Mouse (Mus musculus) c-Kit-positive CD71-negative TER-119-negative erythroid progenitor cells, embryonic 14.5 days (primary cell): ENCODE measurements around the gene Spaca7.
"Not testable (repeated sequence)": the region's sequence is repeated elsewhere in the genome, so short reads cannot be mapped to it uniquely, and the experiment has no call there.

ENCODE experiments used
- DNase-seq: peaks from one replicate; pipeline ENCODE4 v3.0.0-alpha.2; 2013; ENCODE audit warnings: low read depth

Spaca7 gene

GRCm38 (mm10) chr8:12572814-12573534 is at the start of gene Spaca7:
Spaca7 (plus strand) TSS chr8:12573029.
- DNase-seq = no peak

GRCm38 (mm10) chr8:12524279-12524678 is 48.5 kb upstream of the Spaca7 start:
- no peak for DNase-seq

- DNase-seq = no peak
Observed at GRCm38 (mm10) chr8:12528659-12529058, 44.2 kb upstream of the Spaca7 start.

GRCm38 (mm10) chr8:12535617-12536016 is 37.2 kb upstream of the Spaca7 start:
- DNase-seq = no peak

- no peak for DNase-seq
Observed at GRCm38 (mm10) chr8:12536306-12536705, 36.5 kb upstream of the Spaca7 start.

- no peak for DNase-seq
Observed at GRCm38 (mm10) chr8:12545236-12545635, 27.6 kb upstream of the Spaca7 start.

- no peak for DNase-seq
Observed at GRCm38 (mm10) chr8:12545671-12546070, 27.2 kb upstream of the Spaca7 start.

- DNase-seq = no peak
Observed at GRCm38 (mm10) chr8:12547466-12548220, 25.2 kb upstream of the Spaca7 start.

- DNase-seq = no peak
Observed at GRCm38 (mm10) chr8:12548255-12548654, 24.6 kb upstream of the Spaca7 start.

GRCm38 (mm10) chr8:12548680-12549079 is 24.1 kb upstream of the Spaca7 start:
- DNase-seq = no peak

- DNase-seq = no peak
Observed at GRCm38 (mm10) chr8:12555515-12556145, 17.2 kb upstream of the Spaca7 start.

- DNase-seq = no peak
Observed at GRCm38 (mm10) chr8:12558786-12559185, 14.0 kb upstream of the Spaca7 start.

GRCm38 (mm10) chr8:12561403-12561960 is 11.3 kb upstream of the Spaca7 start:
- peak; percentile 22 for DNase-seq

- peak; percentile 13 for DNase-seq
Observed at GRCm38 (mm10) chr8:12564307-12564706, 8.5 kb upstream of the Spaca7 start.

- no peak for DNase-seq
Observed at GRCm38 (mm10) chr8:12565488-12565887, 7.3 kb upstream of the Spaca7 start.

- no peak for DNase-seq
Observed at GRCm38 (mm10) chr8:12566509-12566908, 6.3 kb upstream of the Spaca7 start.

- DNase-seq = no peak
Observed at GRCm38 (mm10) chr8:12576003-12576402, 3.2 kb downstream of the Spaca7 start.

- DNase-seq = no peak
Observed at GRCm38 (mm10) chr8:12576739-12577138, 3.9 kb downstream of the Spaca7 start.

- not testable (repeated sequence) for DNase-seq
Observed at GRCm38 (mm10) chr8:12579339-12579999, 6.6 kb downstream of the Spaca7 start.

- DNase-seq = no peak
Observed at GRCm38 (mm10) chr8:12583785-12584184, 11.0 kb downstream of the Spaca7 start.

- peak; percentile 64 for DNase-seq
Observed at GRCm38 (mm10) chr8:12607223-12607622, 34.4 kb downstream of the Spaca7 start.

GRCm38 (mm10) chr8:12608810-12609209 is 36.0 kb downstream of the Spaca7 start:
- DNase-seq = no peak
